Mouse (Mus musculus): ENCODE data around the gene Rhoh. TPM values are rescaled to one million over a fixed set of nuclear protein-coding genes. Genes with fewer than 3 reads are reported as not detected.

Gene Rhoh
- polyA plus RNA-seq, 1 experiment from 2014 or later, result 0.37 TPM

DNA sequence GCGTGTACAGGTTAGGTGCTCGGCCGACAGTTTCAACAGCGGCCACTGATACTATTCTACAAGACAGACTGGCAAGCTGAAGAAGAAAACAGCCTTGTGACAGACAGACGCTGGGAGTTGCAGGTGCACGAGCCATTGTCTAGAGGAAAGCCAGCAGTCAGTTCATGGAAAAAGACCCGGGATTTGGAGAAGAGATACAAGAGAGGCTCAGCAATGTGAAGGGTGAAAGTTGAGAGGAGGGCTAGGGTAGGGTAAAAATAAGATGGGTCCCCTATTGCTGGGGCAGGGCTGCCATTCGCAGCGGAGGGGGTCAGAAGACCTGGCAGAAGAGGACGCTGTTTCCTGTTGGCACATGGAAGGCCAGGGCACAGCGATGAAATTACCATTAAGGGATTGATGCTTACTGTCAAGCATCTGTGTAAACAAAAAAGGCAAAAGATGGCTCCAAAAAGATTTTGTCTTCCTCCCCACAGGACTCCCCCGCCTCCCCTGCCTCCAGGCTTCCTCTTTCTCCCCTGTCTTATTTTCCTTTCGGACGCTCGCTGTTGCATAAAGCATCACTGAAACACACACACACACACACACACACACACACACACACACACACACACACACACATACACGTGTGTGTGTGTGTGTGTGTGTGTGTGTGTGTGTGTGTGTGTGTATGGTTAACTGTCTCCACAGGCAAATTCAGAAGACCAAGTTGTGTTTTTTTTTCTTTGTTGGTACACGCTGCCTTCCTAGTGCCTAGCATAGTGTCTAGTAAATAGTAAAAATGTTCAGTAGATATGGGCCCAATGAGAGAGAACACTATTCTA lies 4.2 kb upstream of the Rhoh start:
- H3K4me2 ChIP-seq, result no peak overlapping the region
- no peak overlapping the region for H3K9ac ChIP-seq (ENCODE audit: low read depth, low read length)
- H3K4me3 ChIP-seq (ENCODE audit: low read depth, low read length), result no peak overlapping the region
- H3K27ac ChIP-seq (ENCODE audit: low read depth, low read length), result no peak overlapping the region
- no peak for ATAC-seq (replicated peaks; ENCODE audit: insufficient number of reproducible peaks, low FRiP score, low TSS enrichment)
- H3K27me3 ChIP-seq (ENCODE audit: control insufficient read depth, insufficient read depth, low read length), result no peaks in the 10 kb centered on the region
- H3K4me1 ChIP-seq (ENCODE audit: control insufficient read depth, insufficient read depth, low read length), result peaks cover 6% of the 10 kb centered on the region
- H3K36me3 ChIP-seq (ENCODE audit: control insufficient read depth, insufficient read depth, low read length), result no peaks in the 10 kb centered on the region
- no peaks in the 10 kb centered on the region for H3K9me3 ChIP-seq (replicated peaks; ENCODE audit: control insufficient read depth, low read length)
- 79% methylated on average over 17 of the region's 17 CpGs for WGBS (ENCODE audit: insufficient replicate concordance)

DNA sequence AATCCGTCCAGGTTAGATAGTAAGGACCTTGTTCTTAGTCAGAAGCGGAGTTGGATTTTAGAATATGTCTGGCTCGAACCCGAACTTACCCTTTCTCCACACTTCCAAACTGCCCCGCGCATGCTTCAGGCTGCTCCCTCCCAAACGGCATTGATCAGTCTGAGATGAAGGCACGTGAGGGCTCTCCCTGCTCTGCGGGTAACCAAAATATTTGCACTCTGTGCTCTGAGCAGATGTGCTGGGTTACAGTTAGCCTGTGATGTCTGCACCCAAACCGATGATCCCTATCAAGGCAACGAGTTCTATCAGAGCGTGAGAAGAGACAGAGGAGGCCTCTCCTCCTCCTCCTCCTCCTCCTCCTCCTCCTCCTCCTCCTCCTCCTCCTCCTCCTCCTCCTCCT lies 3.1 kb upstream of the Rhoh start:
- Histone ChIP-seq H3K27me3 (ENCODE audit: control insufficient read depth, insufficient read depth, low read length) (no peaks in the 10 kb centered on the region), H3K27ac (ENCODE audit: low read depth, low read length) (no peak overlapping the region), H3K9me3 (replicated peaks; ENCODE audit: control insufficient read depth, low read length) (no peaks in the 10 kb centered on the region), H3K4me3 (ENCODE audit: low read depth, low read length) (no peak overlapping the region), H3K36me3 (ENCODE audit: control insufficient read depth, insufficient read depth, low read length) (no peaks in the 10 kb centered on the region), H3K4me2 (no peak overlapping the region), H3K9ac (ENCODE audit: low read depth, low read length) (no peak overlapping the region), H3K4me1 (ENCODE audit: control insufficient read depth, insufficient read depth, low read length) (peaks cover 6% of the 10 kb centered on the region)
- WGBS (ENCODE audit: insufficient replicate concordance), result 79% methylated on average over 12 of the region's 12 CpGs
- no peak for ATAC-seq (replicated peaks; ENCODE audit: insufficient number of reproducible peaks, low FRiP score, low TSS enrichment)

DNA sequence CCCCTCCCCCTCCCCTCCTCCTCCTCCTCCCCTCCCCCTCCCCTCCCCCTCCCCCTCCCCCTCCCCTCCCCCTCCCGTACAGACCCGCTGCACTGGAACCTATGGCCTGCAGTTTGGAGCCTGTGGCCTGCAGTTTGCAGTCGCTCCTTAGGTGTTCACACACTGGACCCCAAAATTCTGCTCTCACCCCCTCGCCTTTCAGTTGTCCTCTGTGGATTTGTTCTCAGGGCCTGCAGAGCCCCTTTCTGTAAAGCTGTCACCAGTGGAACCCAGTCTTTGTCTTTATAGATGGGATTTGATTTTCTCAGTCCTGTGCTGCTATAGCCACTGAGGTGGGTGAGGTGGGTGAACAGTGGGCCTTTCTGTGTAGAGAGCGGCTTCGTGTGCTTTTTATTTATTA lies 2.7 kb upstream of the Rhoh start:
- Histone ChIP-seq H3K4me3 (ENCODE audit: low read depth, low read length) (no peak overlapping the region), H3K4me1 (ENCODE audit: control insufficient read depth, insufficient read depth, low read length) (peaks cover 6% of the 10 kb centered on the region), H3K9me3 (replicated peaks; ENCODE audit: control insufficient read depth, low read length) (no peaks in the 10 kb centered on the region), H3K9ac (ENCODE audit: low read depth, low read length) (no peak overlapping the region), H3K4me2 (no peak overlapping the region), H3K27ac (ENCODE audit: low read depth, low read length) (0 out of 2 replicates have a peak overlapping the region, but pooled peaks have one; percentile 10), H3K36me3 (ENCODE audit: control insufficient read depth, insufficient read depth, low read length) (no peaks in the 10 kb centered on the region), H3K27me3 (ENCODE audit: control insufficient read depth, insufficient read depth, low read length) (no peaks in the 10 kb centered on the region)
- 85% methylated on average over 4 of the region's 6 CpGs for WGBS (ENCODE audit: insufficient replicate concordance)
- no peak for ATAC-seq (replicated peaks; ENCODE audit: insufficient number of reproducible peaks, low FRiP score, low TSS enrichment)

DNA sequence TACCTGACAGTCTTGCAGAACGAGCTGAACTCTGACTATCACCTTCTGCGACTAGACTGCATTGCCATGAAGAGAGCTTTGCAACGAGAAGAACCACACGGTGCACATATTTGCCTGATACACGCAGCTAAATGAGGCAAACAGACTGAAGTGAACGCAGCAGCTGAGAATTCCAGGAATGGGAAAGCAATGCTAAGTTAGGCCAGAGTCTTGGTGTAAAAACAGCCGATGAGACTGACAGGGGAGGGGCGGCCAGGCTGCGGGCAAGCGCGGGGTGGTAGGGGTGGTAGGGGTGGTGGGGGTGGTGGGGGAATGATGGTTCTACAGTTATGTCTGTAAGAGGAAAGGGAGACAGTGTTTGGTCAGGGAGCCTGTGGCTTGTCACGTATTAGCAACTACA lies 2.1 kb upstream of the Rhoh start:
- Histone ChIP-seq H3K36me3 (ENCODE audit: control insufficient read depth, insufficient read depth, low read length) (no peaks in the 10 kb centered on the region), H3K4me2 (0 out of 2 replicates have a peak overlapping the region, but pooled peaks have one; percentile 14), H3K27me3 (ENCODE audit: control insufficient read depth, insufficient read depth, low read length) (no peaks in the 10 kb centered on the region), H3K4me1 (ENCODE audit: control insufficient read depth, insufficient read depth, low read length) (peaks cover 6% of the 10 kb centered on the region), H3K9me3 (replicated peaks; ENCODE audit: control insufficient read depth, low read length) (no peaks in the 10 kb centered on the region), H3K27ac (ENCODE audit: low read depth, low read length) (0 out of 2 replicates have a peak overlapping the region, but pooled peaks have one; percentile 10), H3K9ac (ENCODE audit: low read depth, low read length) (0 out of 2 replicates have a peak overlapping the region, but pooled peaks have one; percentile 28), H3K4me3 (ENCODE audit: low read depth, low read length) (no peak overlapping the region)
- 33% methylated on average over 12 of the region's 12 CpGs for WGBS (ENCODE audit: insufficient replicate concordance)
- no peak for ATAC-seq (replicated peaks; ENCODE audit: insufficient number of reproducible peaks, low FRiP score, low TSS enrichment)

DNA sequence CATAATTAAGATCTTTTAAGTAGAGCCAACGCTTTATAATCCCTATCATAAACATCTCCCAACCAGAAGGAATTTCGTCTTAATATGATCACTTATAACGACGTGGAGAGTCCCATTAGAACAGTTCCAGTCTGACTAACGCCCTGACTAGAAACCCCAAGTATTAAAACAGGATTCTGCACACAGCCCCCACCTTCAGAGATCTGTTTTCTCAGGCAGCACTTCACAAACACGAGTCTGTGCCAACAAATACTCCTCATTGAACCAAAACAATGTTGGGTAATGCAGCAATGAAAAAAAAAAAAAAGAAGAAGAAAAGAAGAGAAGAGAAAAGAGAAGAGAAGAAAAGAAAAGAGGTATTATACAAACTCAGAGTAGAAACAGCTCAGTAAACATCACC lies 1.6 kb upstream of the Rhoh start:
- Histone ChIP-seq H3K4me1 (ENCODE audit: control insufficient read depth, insufficient read depth, low read length) (peaks cover 6% of the 10 kb centered on the region), H3K27me3 (ENCODE audit: control insufficient read depth, insufficient read depth, low read length) (no peaks in the 10 kb centered on the region), H3K9ac (ENCODE audit: low read depth, low read length) (no peak overlapping the region), H3K36me3 (ENCODE audit: control insufficient read depth, insufficient read depth, low read length) (no peaks in the 10 kb centered on the region), H3K4me2 (no peak overlapping the region), H3K9me3 (replicated peaks; ENCODE audit: control insufficient read depth, low read length) (no peaks in the 10 kb centered on the region), H3K27ac (ENCODE audit: low read depth, low read length) (no peak overlapping the region), H3K4me3 (ENCODE audit: low read depth, low read length) (no peak overlapping the region)
- no peak for ATAC-seq (replicated peaks; ENCODE audit: insufficient number of reproducible peaks, low FRiP score, low TSS enrichment)
- whole genome bisulfite sequencing (ENCODE audit: insufficient replicate concordance), result 62% methylated on average over 6 of the region's 6 CpGs

DNA sequence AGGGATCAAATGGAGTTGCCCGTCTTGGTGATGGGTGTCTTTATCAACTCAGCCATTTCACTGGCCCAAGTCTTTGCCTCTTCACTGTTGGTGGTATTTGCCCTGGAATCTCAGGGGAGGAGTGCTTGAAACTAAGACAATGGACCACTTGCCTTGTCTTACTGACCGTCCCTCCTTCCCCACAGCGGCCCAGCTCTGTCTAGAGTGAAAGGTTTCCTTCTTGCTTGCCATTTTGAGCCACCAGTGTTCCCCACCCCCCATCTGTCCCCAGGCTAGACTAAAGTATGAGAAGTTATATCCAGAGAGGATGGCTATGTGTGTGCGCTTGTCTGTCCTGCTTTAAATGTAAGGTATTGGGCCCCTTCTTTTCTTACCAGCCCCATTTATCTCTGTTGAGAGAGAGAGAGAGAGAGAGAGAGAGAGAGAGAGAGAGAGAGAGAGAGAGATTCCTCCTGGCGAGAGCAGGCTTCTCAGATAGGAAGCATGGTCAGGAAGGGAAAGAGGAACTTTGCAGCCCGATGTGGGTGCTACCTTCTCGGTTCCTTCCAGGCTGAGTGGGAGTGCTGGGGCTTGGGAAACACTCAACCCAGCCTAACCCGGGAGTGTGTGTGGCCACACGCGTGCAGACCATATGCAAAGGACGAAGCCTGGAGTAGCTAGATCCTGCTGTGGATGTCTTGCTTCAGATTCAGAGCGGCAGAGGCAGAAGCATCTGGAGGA lies 572 bp upstream of the Rhoh start:
- 70% methylated on average over 12 of the region's 12 CpGs for WGBS (ENCODE audit: insufficient replicate concordance)

DNA sequence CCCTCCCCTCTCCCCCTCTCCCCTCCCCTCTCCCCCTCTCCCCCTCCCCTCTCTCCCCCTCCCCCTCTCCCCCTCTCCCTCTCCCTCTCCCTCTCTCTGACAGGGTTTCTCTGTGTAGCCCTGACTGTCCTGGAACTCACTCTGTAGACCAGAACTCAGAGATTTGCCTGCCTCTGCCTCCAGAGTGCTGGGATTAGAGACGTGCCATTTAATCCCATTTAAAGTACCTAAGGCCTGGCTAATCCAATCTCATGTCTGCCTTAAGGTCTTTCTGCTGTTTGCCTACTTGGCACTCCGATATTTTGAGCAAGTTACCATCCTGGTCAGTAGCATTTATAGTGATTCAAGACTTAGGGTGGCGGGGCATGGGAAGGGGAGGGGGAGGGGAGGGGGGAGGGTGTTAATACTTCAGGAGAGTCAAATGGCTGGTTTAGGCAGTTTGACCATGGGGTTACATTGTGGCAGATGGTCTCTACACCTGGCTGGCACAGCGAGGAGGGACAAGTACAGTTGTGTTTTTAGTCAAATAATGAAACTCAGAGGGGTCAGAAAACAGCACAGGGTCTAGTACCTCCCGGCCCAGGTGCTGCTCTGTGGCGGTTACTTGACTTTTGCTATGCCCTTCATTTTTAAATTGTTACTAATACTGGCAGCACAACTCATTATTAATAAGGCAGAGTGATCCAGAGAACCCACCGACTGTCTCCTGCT lies 1.4 kb downstream of the Rhoh start:
- no peak overlapping the region for H3K4me3 ChIP-seq (ENCODE audit: low read depth, low read length)
- ATAC-seq (replicated peaks; ENCODE audit: insufficient number of reproducible peaks, low FRiP score, low TSS enrichment), result no peak
- H3K27me3 ChIP-seq (ENCODE audit: control insufficient read depth, insufficient read depth, low read length), result no peaks in the 10 kb centered on the region
- peaks cover 6% of the 10 kb centered on the region for H3K4me1 ChIP-seq (ENCODE audit: control insufficient read depth, insufficient read depth, low read length)
- no peaks in the 10 kb centered on the region for H3K9me3 ChIP-seq (replicated peaks; ENCODE audit: control insufficient read depth, low read length)
- no peak overlapping the region for H3K9ac ChIP-seq (ENCODE audit: low read depth, low read length)
- H3K4me2 ChIP-seq, result no peak overlapping the region
- H3K36me3 ChIP-seq (ENCODE audit: control insufficient read depth, insufficient read depth, low read length), result no peaks in the 10 kb centered on the region
- no peak overlapping the region for H3K27ac ChIP-seq (ENCODE audit: low read depth, low read length)
- 86% methylated on average over 7 of the region's 7 CpGs for WGBS (ENCODE audit: insufficient replicate concordance)

More for the DNA sequence above, 572 bp upstream of the Rhoh start:
- no peak overlapping the region for H3K9ac ChIP-seq (ENCODE audit: low read depth, low read length)
- H3K27me3 ChIP-seq (ENCODE audit: control insufficient read depth, insufficient read depth, low read length), result no peaks in the 10 kb centered on the region
- H3K4me2 ChIP-seq, result no peak overlapping the region
- H3K4me3 ChIP-seq (ENCODE audit: low read depth, low read length), result no peak overlapping the region
- H3K27ac ChIP-seq (ENCODE audit: low read depth, low read length), result no peak overlapping the region
- H3K4me1 ChIP-seq (ENCODE audit: control insufficient read depth, insufficient read depth, low read length), result peaks cover 6% of the 10 kb centered on the region
- no peak for ATAC-seq (replicated peaks; ENCODE audit: insufficient number of reproducible peaks, low FRiP score, low TSS enrichment)
- no peaks in the 10 kb centered on the region for H3K9me3 ChIP-seq (replicated peaks; ENCODE audit: control insufficient read depth, low read length)
- no peaks in the 10 kb centered on the region for H3K36me3 ChIP-seq (ENCODE audit: control insufficient read depth, insufficient read depth, low read length)

DNA sequence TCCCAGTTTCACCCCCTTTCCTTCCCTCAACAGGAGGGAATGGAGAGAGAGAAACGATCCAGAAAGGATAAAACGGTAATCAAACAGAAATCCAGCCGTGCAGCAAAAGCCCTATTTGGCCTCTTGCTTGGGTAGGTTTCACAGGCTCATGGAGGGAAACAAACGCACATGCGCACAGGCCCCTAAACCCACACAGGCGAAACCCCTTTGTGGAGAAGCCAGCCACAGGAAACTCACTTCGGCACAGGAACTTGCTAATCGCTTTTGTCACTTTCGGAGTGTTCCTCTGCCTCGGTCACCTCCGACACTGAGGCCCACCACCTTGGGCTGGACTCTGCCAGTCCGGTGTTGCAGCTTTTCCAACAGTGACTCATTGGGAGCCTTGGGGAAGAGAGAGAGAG lies 2.3 kb downstream of the Rhoh start:
- Histone ChIP-seq H3K36me3 (ENCODE audit: control insufficient read depth, insufficient read depth, low read length) (no peaks in the 10 kb centered on the region), H3K4me2 (no peak overlapping the region), H3K4me1 (ENCODE audit: control insufficient read depth, insufficient read depth, low read length) (peaks cover 6% of the 10 kb centered on the region), H3K27me3 (ENCODE audit: control insufficient read depth, insufficient read depth, low read length) (no peaks in the 10 kb centered on the region), H3K9ac (ENCODE audit: low read depth, low read length) (no peak overlapping the region), H3K9me3 (replicated peaks; ENCODE audit: control insufficient read depth, low read length) (no peaks in the 10 kb centered on the region), H3K27ac (ENCODE audit: low read depth, low read length) (no peak overlapping the region), H3K4me3 (ENCODE audit: low read depth, low read length) (no peak overlapping the region)
- WGBS (ENCODE audit: insufficient replicate concordance), result 65% methylated on average over 12 of the region's 12 CpGs
- ATAC-seq (replicated peaks; ENCODE audit: insufficient number of reproducible peaks, low FRiP score, low TSS enrichment), result no peak
